Mouse (Mus musculus): ENCODE results near the gene Gtf2i.
"Not testable (repeated sequence)": the region's sequence is repeated elsewhere in the genome, so short reads cannot be mapped to it uniquely, and the experiment has no call there.

Gene Gtf2i

DNA sequence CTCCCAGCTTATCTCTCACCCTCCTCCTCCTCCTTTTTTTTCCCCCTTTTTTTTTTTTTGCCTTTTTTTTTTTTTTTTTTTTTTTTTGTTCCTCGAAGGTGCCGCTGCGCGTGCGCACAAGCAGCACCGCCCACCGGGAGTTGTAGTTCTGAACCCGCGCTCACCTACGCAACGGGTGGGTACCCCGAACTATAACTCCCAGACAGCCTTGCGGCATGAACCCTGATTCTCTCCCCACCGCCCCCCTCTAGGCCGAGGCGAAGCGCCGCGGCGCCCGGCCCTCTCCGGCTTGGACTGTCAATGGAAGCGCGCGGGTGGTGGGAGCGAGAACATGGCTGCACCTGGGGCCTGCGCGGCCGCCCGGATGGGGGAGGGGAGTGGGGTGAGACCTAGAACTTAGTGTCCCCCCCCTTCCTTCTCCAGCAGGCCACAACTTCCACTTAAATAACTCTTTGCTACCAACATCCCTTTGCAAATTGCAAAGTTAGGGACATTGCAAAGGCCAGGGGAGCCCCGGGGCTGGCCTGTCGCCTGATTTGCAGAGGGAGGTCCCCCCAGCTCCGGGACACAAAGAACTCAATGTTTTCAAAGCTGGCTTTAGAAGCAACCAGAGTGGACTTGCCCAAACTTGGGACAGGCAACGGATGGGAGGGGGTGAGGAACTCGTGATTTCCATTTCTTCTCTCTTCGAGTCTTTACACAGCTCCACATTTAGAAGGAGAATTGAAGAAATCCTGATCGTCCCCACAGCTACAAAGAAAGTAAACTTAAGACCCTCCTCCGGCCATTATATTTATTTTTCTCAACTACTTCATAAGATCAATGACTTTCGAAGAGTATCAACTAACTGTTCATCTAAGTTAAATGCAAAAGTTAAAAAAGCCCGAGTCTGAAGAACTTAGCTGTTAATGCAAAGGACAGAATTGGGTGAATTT lies at the start of gene Gtf2i:
TSS of gene Gtf2i (minus strand) at position 73 of the 935 bp plus-strand sequence.
- peak; percentile 97 for DNase-seq

DNA sequence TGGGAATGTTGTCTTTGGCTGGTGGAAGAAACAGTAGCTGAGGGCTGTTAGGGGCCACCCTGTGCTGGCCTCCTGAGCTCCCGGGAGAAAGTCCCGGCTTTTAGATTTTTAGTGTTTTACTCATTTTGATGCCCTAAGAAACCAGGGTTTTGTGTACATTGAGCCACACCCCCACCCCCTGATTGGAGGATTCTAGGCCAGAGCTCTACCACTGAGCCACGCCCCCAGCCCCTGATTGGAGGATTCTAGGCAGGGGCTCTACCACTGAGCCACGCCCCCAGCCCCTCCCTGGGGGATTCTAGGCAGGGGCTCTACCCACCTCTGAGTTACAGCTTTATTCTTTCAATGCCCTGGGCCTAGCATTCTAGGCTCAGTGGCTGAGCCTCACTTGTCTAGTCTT lies 44.5 kb upstream of the Gtf2i start:
- DNase-seq, result no peak

DNA sequence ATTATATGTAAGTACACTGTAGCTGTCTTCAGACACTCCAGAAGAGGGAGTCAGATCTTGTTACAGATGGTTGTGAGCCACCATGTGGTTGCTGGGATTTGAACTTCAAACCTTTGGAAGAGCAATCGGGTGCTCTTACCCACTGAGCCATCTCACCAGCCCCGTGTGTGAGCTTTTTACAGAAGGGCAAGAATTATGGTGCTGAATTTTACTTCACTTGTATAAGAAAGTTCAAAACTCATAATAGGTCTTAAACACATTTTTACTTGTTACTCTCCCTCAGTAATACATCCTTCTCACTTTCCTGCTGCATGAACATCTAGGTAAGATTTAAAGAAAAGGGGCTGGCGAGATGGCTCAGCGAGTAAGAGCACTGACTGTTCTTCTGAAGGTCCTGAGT lies 40.8 kb upstream of the Gtf2i start:
- not testable (repeated sequence) for DNase-seq

DNA sequence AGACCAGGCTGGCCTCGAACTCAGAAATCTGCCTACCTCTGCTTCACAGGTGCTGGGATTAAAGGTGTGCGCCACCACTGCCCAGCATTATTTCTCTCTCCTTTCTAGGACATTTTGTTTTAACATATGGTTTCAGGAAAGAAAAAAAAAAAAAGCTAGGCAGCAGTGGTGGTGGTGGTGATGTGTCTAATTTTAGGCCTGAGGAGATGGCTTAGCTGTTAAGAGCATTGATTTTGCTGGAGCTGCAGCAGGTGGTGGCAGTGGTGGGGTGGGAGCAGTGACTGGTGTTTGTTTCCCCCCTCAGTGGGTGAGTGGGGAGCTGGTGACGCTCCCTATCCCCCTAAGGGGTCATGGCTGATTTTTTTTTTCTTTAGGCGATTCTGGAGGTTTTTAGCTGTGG lies 38.6 kb upstream of the Gtf2i start:
- DNase-seq, result no peak

DNA sequence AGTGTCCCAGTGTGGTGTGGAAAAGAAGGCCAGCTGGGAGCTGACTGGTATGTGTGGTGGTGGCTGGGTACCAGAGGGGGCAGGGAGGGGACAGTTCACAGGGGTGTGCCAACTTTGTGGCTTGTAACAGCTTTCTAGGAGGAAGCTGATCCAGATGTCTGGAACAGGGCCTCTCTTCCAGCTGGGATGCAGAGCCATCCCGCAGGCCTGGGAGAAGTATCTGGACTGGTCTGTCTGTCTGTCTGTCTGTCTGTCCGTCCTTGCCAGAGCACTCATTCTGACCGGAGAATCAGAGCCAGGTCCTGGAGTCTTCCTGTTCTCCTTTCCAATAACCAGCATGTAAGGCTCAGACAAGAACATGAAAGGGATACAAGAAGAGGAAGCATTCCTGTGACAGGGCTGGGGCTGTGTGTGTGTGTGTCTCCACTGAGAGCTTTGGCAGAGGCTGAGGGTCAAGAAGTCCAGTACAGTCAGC lies 38.0 kb upstream of the Gtf2i start:
- DNase-seq, result no peak

DNA sequence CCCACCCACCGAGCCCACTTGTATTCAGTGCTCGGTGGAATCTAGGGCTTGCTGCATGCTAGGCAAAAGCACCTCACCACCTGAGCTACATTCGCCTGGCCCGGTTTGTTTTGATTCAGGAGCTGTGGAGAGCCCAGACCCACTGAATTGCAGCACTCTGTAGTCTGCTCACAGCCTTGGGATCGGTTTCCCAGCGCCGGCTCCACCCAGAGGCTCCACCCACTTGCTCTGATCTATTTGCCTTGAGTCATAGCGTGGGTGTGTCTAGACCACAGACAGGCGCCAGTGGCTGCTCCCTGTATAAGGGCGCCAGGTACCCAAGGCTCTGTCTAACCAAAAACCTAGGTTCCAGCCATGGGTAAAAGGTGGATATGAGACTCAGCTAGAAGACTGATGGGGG lies 36.1 kb upstream of the Gtf2i start:
- peak; percentile 61 for DNase-seq

DNA sequence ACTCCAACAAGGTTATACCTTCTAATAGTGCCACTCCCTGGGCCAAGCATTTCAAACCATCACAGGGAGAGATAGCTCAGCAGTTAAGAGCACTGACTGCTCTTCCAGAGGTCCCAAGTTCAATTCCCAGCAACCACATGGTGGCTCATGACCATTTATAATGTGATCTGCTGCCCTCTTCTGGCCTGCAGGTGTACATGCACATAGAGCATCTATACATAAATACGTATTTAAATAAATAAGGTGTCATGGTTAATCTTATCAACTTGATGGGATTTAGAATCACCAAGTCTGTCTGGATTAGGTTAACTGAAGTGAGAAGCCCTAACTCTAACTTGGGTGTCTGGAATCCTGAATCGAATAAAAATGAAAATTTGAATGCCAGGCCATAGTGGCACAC lies 32.5 kb upstream of the Gtf2i start:
- no peak for DNase-seq

DNA sequence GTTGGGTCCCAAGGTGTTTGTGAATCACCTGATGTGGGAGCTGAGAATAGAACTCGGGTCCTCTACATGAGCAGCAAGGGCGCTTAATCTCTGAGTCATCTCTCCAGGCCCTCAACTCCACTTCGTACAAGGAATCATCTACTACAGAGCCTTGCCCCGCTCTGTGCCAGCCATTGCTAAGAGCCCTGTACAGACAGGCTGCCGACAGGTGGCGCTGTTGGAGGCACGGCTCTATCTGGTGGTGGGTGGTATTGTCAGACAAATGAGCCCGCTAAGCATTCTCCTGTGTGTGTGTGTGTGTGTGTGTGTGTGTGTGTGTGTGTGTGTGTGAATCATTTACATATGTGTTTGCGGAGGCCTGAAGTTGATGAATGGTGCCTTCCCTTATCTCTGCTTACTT lies 30.9 kb upstream of the Gtf2i start:
- DNase-seq, result no peak

DNA sequence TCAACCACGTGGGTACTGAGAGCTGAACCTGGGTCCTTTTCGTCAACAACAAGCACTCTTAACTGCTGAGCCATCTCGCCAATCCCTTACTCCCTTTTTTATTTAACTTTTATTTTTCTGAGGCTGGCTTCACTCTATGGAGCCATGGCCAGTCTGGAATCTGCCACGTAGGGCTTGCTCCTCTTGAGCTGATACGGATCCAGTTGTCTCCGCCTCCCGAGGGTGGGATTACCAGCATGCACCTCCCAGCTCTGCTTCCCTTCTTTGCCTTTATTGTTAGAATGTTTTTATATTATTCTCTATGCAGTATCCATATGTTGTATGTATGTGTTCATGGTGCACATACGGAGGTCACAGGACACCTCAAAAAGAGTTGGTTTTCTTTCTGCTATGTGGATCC lies 29.5 kb upstream of the Gtf2i start:
- no peak for DNase-seq

DNA sequence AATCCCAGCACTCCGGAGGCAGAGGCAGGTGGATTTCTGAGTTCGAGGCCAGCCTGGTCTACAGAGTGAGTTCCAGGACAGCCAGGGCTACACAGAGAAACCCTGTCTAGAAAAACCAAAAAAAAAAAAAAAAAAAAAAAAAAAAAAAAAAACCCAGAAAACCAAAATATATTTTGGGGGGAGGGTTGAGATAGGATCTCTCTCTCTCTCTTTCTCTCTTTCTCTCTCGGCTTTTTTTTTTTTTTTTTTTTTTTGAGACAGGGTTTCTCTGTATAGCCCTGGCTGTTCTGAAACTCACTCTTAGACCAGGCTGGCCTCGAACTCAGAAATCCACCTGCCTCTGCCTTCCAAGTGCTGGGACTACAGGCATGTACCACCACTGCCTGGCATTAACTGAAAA lies 29.0 kb upstream of the Gtf2i start:
- DNase-seq, result not testable (repeated sequence)

DNA sequence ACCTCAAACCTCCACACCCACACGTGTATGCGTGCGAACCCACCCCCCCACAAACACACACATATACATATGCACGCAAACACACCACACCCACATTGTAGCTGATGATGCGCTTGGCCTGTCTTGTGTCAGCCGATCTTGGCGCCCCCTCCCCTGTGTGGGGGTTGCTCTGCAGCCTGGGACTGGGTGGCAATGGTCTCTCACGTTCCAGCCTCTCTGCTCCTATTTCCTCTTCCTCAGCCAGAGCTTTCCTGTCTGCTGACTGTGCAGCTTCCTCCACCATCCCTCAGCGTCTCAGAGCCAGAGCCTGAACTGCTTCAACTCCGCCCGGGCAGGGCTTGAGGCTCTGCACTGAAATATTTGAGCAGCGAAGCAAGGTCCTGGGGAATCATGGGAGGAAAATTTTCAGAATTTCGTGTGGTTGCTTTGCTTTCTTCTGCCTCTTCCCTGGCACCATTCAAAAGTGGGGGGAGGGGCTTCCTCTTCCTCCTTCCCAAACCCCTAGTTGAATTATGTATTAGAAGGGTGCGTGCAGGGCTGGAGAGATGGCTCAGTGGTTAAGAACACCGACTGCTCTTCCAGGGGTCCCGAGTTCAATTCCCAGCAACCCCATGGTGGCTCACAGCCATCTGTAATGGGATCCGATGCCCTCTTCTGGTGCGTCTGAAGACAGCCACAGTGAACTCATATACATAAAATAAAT lies 28.1 kb upstream of the Gtf2i start:
- no peak for DNase-seq

DNA sequence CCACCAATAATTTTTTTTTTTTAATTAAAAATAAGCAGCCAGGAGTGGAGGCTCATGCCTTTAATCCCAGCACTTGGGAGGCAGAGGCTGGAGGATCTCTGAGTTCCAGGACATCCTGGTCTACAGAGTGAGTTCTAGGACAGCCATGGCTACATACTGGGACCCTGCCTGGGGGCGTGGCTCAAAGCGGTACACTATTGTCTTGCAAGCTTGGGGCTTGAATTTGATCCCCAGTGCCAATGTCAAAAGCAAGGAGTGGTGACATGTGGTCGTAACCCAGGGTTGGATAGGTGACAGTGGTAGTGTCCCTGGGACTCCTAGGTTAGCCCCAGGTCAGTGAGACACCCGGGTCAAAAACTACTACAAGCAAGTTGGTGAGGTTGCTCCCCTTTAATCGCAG lies 27.2 kb upstream of the Gtf2i start:
- DNase-seq, result no peak

DNA sequence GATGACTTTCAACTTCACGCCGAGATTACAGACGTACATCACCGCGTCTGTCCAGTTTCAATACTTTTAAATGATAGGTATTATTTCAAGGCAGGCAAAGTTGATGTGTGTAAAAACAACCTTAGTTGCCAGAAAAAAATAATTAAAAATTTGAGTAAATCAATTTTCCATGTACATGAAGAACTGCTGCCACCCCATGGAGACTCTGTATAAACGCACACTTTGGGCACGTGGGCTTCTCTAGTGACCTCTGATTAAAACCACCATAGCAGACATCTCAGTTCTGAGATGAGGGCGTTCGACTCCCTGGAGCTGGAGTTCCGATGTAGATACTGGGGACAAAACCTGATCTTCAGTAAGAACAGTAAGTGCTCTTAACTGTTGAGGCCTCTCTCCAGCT lies 26.8 kb upstream of the Gtf2i start:
- no peak for DNase-seq

DNA sequence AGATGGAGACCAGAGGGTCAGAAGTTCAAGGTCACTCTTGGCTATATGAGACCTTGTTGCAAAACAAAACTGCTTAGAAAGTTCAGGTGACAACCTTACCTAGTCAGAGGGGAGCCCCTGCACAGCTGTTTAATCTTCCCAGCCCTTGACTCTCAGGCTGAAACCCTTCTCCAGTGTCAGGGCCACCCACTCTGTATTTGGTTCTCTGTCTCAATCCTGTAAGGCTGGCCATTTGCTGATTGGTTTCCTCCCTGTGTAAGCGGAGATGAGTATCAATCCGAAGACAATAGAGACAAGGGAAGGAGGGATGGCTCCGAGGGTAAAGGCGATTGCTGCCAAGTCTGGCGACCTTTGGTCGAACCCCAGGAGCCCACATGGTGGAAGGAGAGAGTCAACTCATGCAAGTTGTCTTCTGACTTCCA lies 25.6 kb upstream of the Gtf2i start:
- DNase-seq, result no peak

DNA sequence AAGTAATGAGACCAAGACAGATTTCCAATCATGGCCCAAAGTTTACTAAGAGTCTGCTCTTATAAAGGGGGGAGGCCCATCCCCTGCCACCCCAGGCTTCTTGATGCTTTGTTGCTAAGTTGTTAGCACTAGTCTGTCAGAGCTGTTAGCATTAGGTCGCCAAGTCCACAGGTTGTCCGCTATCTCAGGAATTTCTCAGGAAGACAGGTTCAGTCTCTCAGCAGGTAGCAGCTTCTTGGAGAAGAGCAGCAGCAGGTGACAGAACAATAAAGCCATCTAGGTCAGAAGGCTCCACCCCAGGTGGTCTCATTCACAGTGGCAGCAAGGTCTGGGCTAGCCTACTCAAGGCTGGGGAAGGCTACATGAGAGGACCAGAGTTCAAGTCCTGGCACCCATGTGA lies 22.5 kb upstream of the Gtf2i start:
- not testable (repeated sequence) for DNase-seq

DNA sequence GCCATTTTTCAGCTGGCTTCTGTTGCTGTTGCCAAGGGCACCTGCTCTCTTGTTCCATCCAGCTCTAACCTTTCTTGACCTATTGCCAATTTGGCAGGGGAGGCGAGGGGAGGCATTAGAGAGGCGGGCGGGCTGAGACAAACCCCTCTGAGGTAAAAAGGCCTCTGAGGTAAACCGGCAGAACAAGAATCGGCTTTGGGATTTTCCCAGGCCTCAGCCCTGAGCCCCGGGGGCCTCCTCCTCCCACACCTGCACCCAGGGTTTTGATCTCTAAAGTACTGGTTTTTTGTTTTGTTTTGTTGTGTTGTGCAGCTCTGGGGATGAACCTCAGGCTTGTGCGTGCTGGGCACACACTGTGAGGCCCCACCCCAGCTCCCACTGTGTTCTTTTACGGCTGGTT lies 18.2 kb upstream of the Gtf2i start:
- no peak for DNase-seq

DNA sequence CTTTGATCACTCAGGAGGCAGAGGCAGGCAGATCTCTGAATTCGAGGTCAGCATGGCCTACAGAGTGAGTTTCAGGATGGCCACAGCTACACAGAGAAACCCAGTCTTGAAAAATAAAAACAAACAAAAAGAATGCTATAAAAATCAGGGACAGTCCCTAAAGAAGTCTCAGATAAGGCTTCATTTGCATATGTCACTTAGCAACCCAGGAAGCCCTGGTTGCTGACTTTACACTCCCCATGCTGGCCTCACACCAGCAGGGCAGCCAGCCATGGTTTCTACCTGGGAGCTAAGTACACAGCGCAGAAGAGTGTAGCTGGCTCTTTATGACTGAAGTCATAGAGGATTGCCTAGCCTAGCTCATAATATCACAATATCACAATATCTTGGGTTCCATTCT lies 15.5 kb upstream of the Gtf2i start:
- no peak for DNase-seq

DNA sequence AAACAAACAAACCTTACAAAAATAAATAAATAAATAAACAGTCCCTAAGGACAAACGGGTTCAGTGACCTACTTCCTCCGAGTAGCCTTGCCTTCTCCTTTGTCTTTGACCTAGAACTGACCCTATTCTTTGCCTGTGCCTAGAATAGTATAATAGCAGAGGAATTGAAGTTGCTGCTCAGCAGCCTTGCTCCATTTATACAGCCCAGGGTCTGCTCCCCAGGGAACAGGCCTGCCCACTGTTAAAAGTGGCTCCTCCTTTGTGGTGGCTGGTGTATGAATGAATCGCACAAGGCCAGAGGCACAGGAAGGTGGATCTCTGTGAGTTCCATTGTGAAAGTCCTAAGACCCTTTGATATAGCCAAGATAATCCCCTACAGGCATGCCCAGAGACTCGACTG lies 14.8 kb upstream of the Gtf2i start:
- DNase-seq, result no peak

DNA sequence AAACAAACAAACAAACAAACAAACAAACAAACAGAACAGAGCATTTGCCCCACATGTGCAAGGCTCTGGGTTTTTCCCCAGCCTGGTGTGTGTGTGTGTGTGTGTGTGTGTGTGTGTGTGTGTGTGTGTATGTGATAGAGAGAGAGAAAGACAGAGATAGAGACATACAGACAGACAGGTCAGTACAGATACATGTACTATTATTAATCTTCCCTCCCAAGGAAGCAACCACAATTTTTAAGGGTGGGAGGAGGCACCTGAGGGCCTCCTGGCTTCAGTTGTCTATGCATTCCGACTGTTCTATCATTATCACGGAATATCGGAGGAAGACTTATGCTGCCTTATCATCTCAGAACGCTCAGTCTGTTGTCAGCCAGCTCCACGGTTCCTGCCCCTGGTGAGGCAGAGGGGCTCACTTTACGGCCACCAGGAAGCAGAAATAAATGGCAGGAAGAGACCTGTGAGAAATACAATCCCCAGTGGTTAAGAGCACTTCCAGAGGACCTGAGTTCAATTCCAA lies 14.0 kb upstream of the Gtf2i start:
- no peak for DNase-seq

DNA sequence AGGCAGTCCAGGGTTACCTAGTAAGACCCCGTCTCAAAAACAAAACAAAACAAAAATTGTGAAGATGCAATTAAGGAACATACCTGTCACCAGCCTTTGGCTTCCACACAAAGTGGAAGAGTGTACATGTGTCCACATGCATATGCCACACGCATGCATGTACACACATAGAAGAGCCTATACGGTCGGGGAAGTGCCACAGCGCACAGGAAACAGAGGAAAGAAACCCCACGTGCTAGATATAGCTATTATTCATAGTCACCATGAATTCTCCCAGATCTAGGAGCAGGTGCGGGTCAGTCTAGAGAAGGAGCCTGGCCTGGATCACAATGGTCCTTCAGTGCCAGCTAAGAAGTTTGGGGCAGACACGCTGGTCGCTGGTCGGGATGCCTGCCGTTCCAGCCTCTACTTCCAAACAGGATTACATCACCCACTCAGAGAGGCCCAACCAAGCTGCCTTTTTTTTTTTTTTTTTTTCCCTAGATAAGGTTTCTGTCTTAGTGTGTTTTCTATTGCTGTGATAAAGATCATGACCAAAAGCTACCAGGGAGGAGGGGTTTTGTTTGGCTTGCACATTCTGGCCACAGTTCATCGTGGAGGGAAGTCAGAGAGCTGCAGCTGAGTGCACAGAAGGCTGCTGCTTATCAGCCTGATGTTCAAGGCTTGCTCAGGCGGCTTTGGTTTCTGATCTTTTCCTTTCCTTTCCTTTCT lies 11.5 kb upstream of the Gtf2i start:
- DNase-seq, result no peak

DNA sequence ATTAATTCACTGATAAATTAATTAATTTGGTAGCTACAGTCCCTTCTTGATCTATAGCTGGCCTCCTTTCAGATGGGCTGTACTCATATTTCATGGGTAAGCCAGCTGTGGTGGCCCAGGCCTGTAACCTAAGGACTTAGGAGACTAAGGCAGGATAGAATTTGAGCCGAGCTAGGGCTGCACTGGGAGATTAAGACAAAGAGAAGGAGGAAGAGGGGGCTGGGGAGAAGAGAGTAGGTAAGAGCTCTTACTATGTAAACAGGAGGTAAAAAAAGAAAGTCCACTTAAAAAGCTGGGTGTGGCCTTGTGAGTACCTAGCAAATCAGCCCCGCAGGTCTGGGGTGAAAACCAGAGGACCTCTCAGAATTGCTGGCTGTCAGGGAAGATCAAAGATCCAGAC lies 9.3 kb upstream of the Gtf2i start:
- no peak for DNase-seq

DNA sequence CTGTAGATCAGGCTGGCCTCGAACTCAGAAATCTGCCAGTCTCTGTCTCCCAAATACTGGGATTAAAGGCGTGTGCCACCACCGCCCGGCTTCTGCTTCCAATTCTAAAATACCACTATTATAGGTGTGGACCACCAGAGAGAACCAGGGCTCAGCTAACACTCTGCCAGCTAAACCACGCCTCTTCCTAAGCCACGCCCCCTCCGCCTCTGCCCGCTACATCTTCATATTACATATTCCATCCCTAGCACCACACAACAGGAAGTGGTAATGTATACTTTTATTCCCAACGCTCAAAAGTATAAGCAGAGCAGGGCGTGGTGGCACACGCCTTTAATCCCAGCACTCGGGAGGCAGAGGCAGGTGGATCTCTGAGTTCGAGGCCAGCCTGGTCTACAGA lies 8.8 kb upstream of the Gtf2i start:
- DNase-seq, result no peak

DNA sequence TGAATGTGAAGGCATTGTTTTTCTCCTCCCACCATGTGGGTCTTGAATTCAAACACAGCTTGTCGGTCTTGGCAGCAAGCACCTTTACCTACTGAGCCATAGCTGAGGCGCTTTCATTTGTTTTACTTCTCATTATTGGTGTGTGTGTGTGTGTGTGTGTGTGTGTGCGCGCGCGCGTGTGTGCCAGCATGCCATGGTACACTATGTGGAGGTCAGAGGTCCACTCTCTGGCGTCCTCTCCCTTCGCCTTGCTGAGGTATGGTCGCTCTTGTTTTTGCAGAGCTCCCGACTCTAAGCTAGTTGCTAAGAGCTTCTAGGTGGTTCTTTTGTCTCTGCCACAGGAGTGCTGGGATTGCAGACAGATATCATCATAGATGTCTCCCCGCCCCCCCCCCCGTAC lies 7.8 kb upstream of the Gtf2i start:
- DNase-seq, result no peak
